Mouse (Mus musculus): ENCODE data around the gene Tmem177. TPM values are rescaled to one million over a fixed set of nuclear protein-coding genes. Genes with fewer than 3 reads are reported as not detected.
A peak's percentile ranks its signal among the peaks of the same experiment; 100 is the strongest.

The Tmem177 gene
- polyA plus RNA-seq, 1 experiment from 2014 or later, result 10.8 TPM

- no peak overlapping the region for H3K9ac ChIP-seq (ENCODE audit: low read length)
- peaks cover 2% of the 10 kb centered on the region; the same call in 1 of the 2 replicates for H3K9me3 ChIP-seq (ENCODE audit: control insufficient read depth, low read length)
- ATAC-seq (ENCODE audit: low FRiP score), result no peak
- H3K4me3 ChIP-seq (ENCODE audit: low read depth, low read length), result no peak overlapping the region
- no peak for DNase-seq (ENCODE audit: low spot score, missing footprints)
- no peaks in the 10 kb centered on the region for H3K27me3 ChIP-seq (ENCODE audit: control insufficient read depth, insufficient read depth, low read length)
- no peak overlapping the region for H3K4me2 ChIP-seq
- H3K4me1 ChIP-seq (ENCODE audit: control insufficient read depth, insufficient read depth, low read length), result no peaks in the 10 kb centered on the region
- WGBS, result 63% methylated on average over 1 of the region's 1 CpGs
- H3K36me3 ChIP-seq (ENCODE audit: control insufficient read depth, insufficient read depth, low read length), result no peaks in the 10 kb centered on the region
- no peak overlapping the region for H3K27ac ChIP-seq (ENCODE audit: low read depth, low read length)
Measured at GRCm38 (mm10) chr1:119929715-119930114, 16.7 kb upstream of the Tmem177 start.

- WGBS, result 55% methylated on average over 4 of the region's 4 CpGs
- Histone ChIP-seq H3K27ac (ENCODE audit: low read depth, low read length) (no peak overlapping the region), H3K4me2 (no peak overlapping the region), H3K36me3 (ENCODE audit: control insufficient read depth, insufficient read depth, low read length) (no peaks in the 10 kb centered on the region), H3K27me3 (ENCODE audit: control insufficient read depth, insufficient read depth, low read length) (no peaks in the 10 kb centered on the region), H3K4me1 (ENCODE audit: control insufficient read depth, insufficient read depth, low read length) (no peaks in the 10 kb centered on the region), H3K9me3 (ENCODE audit: control insufficient read depth, low read length) (no peaks in the 10 kb centered on the region), H3K4me3 (ENCODE audit: low read depth, low read length) (no peak overlapping the region), H3K9ac (ENCODE audit: low read length) (no peak overlapping the region)
- no peak for ATAC-seq (ENCODE audit: low FRiP score)
- no peak for DNase-seq (ENCODE audit: low spot score, missing footprints)
Measured at GRCm38 (mm10) chr1:119919299-119919698, 6.3 kb upstream of the Tmem177 start.

- no peaks in the 10 kb centered on the region for H3K9me3 ChIP-seq (ENCODE audit: control insufficient read depth, low read length)
- DNase-seq (ENCODE audit: low spot score, missing footprints) (peak; percentile 71), ATAC-seq (ENCODE audit: low FRiP score) (no peak)
- H3K27ac ChIP-seq (ENCODE audit: low read depth, low read length), result no peak overlapping the region
- no peak overlapping the region for H3K4me2 ChIP-seq
- no peak overlapping the region for H3K4me3 ChIP-seq (ENCODE audit: low read depth, low read length)
- no peaks in the 10 kb centered on the region for H3K36me3 ChIP-seq (ENCODE audit: control insufficient read depth, insufficient read depth, low read length)
- no peak overlapping the region for H3K9ac ChIP-seq (ENCODE audit: low read length)
- no peaks in the 10 kb centered on the region for H3K27me3 ChIP-seq (ENCODE audit: control insufficient read depth, insufficient read depth, low read length)
- H3K4me1 ChIP-seq (ENCODE audit: control insufficient read depth, insufficient read depth, low read length), result 0 out of 2 replicates have a peak, but pooled peaks cover 4% of the 10 kb centered on the region
- WGBS, result 88% methylated on average over 5 of the region's 5 CpGs
Measured at GRCm38 (mm10) chr1:119916823-119917371, 3.9 kb upstream of the Tmem177 start.

GRCm38 (mm10) chr1:119907206-119907748, 5.7 kb downstream of the Tmem177 start:
- no peak for ATAC-seq (ENCODE audit: low FRiP score)
- peaks cover 5% of the 10 kb centered on the region; the same call in 1 of the 2 replicates for H3K36me3 ChIP-seq (ENCODE audit: control insufficient read depth, insufficient read depth, low read length)
- peaks cover 8% of the 10 kb centered on the region; the same call in 1 of the 2 replicates for H3K4me1 ChIP-seq (ENCODE audit: control insufficient read depth, insufficient read depth, low read length)
- H3K27ac ChIP-seq (ENCODE audit: low read depth, low read length), result no peak overlapping the region
- 75% methylated on average over 2 of the region's 2 CpGs for WGBS
- no peaks in the 10 kb centered on the region for H3K9me3 ChIP-seq (ENCODE audit: control insufficient read depth, low read length)
- no peaks in the 10 kb centered on the region for H3K27me3 ChIP-seq (ENCODE audit: control insufficient read depth, insufficient read depth, low read length)
- H3K4me3 ChIP-seq (ENCODE audit: low read depth, low read length), result no peak overlapping the region
- no peak overlapping the region for H3K4me2 ChIP-seq
- peak; percentile 66 for DNase-seq (ENCODE audit: low spot score, missing footprints)
- H3K9ac ChIP-seq (ENCODE audit: low read length), result no peak overlapping the region

- Histone ChIP-seq H3K9ac (ENCODE audit: low read length) (no peak overlapping the region), H3K9me3 (ENCODE audit: control insufficient read depth, low read length) (no peaks in the 10 kb centered on the region), H3K4me3 (ENCODE audit: low read depth, low read length) (no peak overlapping the region), H3K27ac (ENCODE audit: low read depth, low read length) (peak overlapping the region; percentile 42; the same call in 1 of the 2 replicates), H3K36me3 (ENCODE audit: control insufficient read depth, insufficient read depth, low read length) (no peaks in the 10 kb centered on the region), H3K27me3 (ENCODE audit: control insufficient read depth, insufficient read depth, low read length) (no peaks in the 10 kb centered on the region), H3K4me2 (no peak overlapping the region), H3K4me1 (ENCODE audit: control insufficient read depth, insufficient read depth, low read length) (peaks cover 14% of the 10 kb centered on the region; the same call in 1 of the 2 replicates)
- 75% methylated on average over 6 of the region's 6 CpGs for WGBS
- no peak for ATAC-seq (ENCODE audit: low FRiP score)
- no peak for DNase-seq (ENCODE audit: low spot score, missing footprints)
Measured at GRCm38 (mm10) chr1:119903231-119903620, 9.8 kb downstream of the Tmem177 start.

GRCm38 (mm10) chr1:119902551-119903230, 10.3 kb downstream of the Tmem177 start:
- WGBS, result 47% methylated on average over 8 of the region's 8 CpGs
- H3K9ac ChIP-seq (ENCODE audit: low read length), result no peak overlapping the region; the same call in 1 of the 2 replicates
- peaks cover 14% of the 10 kb centered on the region; the same call in 1 of the 2 replicates for H3K4me1 ChIP-seq (ENCODE audit: control insufficient read depth, insufficient read depth, low read length)
- H3K27ac ChIP-seq (ENCODE audit: low read depth, low read length), result peak overlapping the region; percentile 42; the same call in 1 of the 2 replicates
- no peaks in the 10 kb centered on the region for H3K27me3 ChIP-seq (ENCODE audit: control insufficient read depth, insufficient read depth, low read length)
- H3K4me2 ChIP-seq, result no peak overlapping the region
- H3K4me3 ChIP-seq (ENCODE audit: low read depth, low read length), result no peak overlapping the region
- no peaks in the 10 kb centered on the region for H3K36me3 ChIP-seq (ENCODE audit: control insufficient read depth, insufficient read depth, low read length)
- H3K9me3 ChIP-seq (ENCODE audit: control insufficient read depth, low read length), result no peaks in the 10 kb centered on the region
- DNase-seq (ENCODE audit: low spot score, missing footprints) (peak; percentile 91), ATAC-seq (ENCODE audit: low FRiP score) (peak; percentile 87)

GRCm38 (mm10) chr1:119899195-119900123, 13.5 kb downstream of the Tmem177 start:
- ATAC-seq (ENCODE audit: low FRiP score) (peak; percentile 45; the same call in 1 of the 2 replicates), DNase-seq (ENCODE audit: low spot score, missing footprints) (peak; percentile 68)
- WGBS, result 85% methylated on average over 11 of the region's 11 CpGs
- Histone ChIP-seq H3K4me2 (no peak overlapping the region), H3K9me3 (ENCODE audit: control insufficient read depth, low read length) (no peaks in the 10 kb centered on the region), H3K27ac (ENCODE audit: low read depth, low read length) (no peak overlapping the region), H3K36me3 (ENCODE audit: control insufficient read depth, insufficient read depth, low read length) (no peaks in the 10 kb centered on the region), H3K4me1 (ENCODE audit: control insufficient read depth, insufficient read depth, low read length) (peaks cover 14% of the 10 kb centered on the region; the same call in 1 of the 2 replicates), H3K9ac (ENCODE audit: low read length) (no peak overlapping the region), H3K27me3 (ENCODE audit: control insufficient read depth, insufficient read depth, low read length) (no peaks in the 10 kb centered on the region), H3K4me3 (ENCODE audit: low read depth, low read length) (no peak overlapping the region)

- Histone ChIP-seq H3K4me2 (no peak overlapping the region), H3K4me1 (ENCODE audit: control insufficient read depth, insufficient read depth, low read length) (peaks cover 4% of the 10 kb centered on the region; the same call in 1 of the 2 replicates), H3K36me3 (ENCODE audit: control insufficient read depth, insufficient read depth, low read length) (no peaks in the 10 kb centered on the region), H3K9ac (ENCODE audit: low read length) (no peak overlapping the region), H3K27ac (ENCODE audit: low read depth, low read length) (no peak overlapping the region), H3K27me3 (ENCODE audit: control insufficient read depth, insufficient read depth, low read length) (no peaks in the 10 kb centered on the region), H3K4me3 (ENCODE audit: low read depth, low read length) (no peak overlapping the region), H3K9me3 (ENCODE audit: control insufficient read depth, low read length) (no peaks in the 10 kb centered on the region)
- DNase-seq (ENCODE audit: low spot score, missing footprints), result peak; percentile 96
- 35% methylated on average over 6 of the region's 6 CpGs for WGBS
- ATAC-seq (ENCODE audit: low FRiP score), result peak; percentile 65
Measured at GRCm38 (mm10) chr1:119894936-119895335, 18.1 kb downstream of the Tmem177 start.

Measured in midbrain, embryonic 11.5 days (tissue).